Mouse (Mus musculus): ENCODE measurements around the gene Dnase1l1. TPM values are rescaled to one million over a fixed set of nuclear protein-coding genes. Genes with fewer than 3 reads are reported as not detected.
A peak's percentile ranks its signal among the peaks of the same experiment; 100 is the strongest.

The Dnase1l1 gene
- polyA plus RNA-seq, 1 experiment from 2014 or later: 5.1 TPM

- WGBS: 24% methylated on average over 31 of the region's 31 CpGs
- H3K4me3 ChIP-seq (replicated peaks): peak overlapping the region; percentile 56
- peak; percentile 65; the same call in 1 of the 2 replicates for ATAC-seq (ENCODE audit: low FRiP score)
These were observed 27.1 kb downstream of the Dnase1l1 start for GRCm38 (mm10) chrX:74254888-74255565.

GRCm38 (mm10) chrX:74254153-74254887 lies 27.8 kb downstream of the Dnase1l1 start, which contains the start of gene Emd:
TSS of gene Emd (plus strand) at chrX:74254687.
- H3K4me3 ChIP-seq (replicated peaks): peak within 1 kb of the TSS; percentile 56
- peak; percentile 96 for ATAC-seq (ENCODE audit: low FRiP score)
- peak within 1 kb of the TSS; percentile 64 for H3K4me2 ChIP-seq
- H3K27me3 ChIP-seq (replicated peaks): no peaks in the 10 kb centered on the region
- H3K9me3 ChIP-seq (replicated peaks): no peaks in the 10 kb centered on the region
- peak within 1 kb of the TSS; percentile 88 for H3K27ac ChIP-seq (replicated peaks)
- H3K4me1 ChIP-seq: peaks cover 6% of the 10 kb centered on the region
- 0 out of 2 replicates have a peak, but pooled peaks cover 2% of the 10 kb centered on the region for H3K36me3 ChIP-seq
- WGBS: 29% methylated on average over 39 of the region's 39 CpGs
- peak within 1 kb of the TSS; percentile 70 for H3K9ac ChIP-seq (replicated peaks)

More at GRCm38 (mm10) chrX:74254888-74255565, 27.1 kb downstream of the Dnase1l1 start:
- H3K4me1 ChIP-seq: peaks cover 6% of the 10 kb centered on the region
- peak overlapping the region; percentile 70 for H3K9ac ChIP-seq (replicated peaks)
- no peaks in the 10 kb centered on the region for H3K9me3 ChIP-seq (replicated peaks)
- 0 out of 2 replicates have a peak, but pooled peaks cover 2% of the 10 kb centered on the region for H3K36me3 ChIP-seq
- H3K4me2 ChIP-seq: peak overlapping the region; percentile 64
- H3K27me3 ChIP-seq (replicated peaks): no peaks in the 10 kb centered on the region
- peak overlapping the region; percentile 88 for H3K27ac ChIP-seq (replicated peaks)

GRCm38 (mm10) chrX:74249615-74250014 lies 32.5 kb downstream of the Dnase1l1 start, which contains the start of gene Flna:
TSS of gene Flna (minus strand) at chrX:74249820.
- Histone ChIP-seq H3K27me3 (replicated peaks) (no peaks in the 10 kb centered on the region), H3K4me1 (peaks cover 5% of the 10 kb centered on the region; the same call in 1 of the 2 replicates), H3K9me3 (replicated peaks) (no peaks in the 10 kb centered on the region), H3K36me3 (no peaks in the 10 kb centered on the region), H3K4me2 (peak within 1 kb of the TSS; percentile 64), H3K9ac (replicated peaks) (peak within 1 kb of the TSS; percentile 49), H3K27ac (replicated peaks) (peak within 1 kb of the TSS; percentile 60), H3K4me3 (replicated peaks) (peak within 1 kb of the TSS; percentile 44)
- no peak for ATAC-seq (ENCODE audit: low FRiP score)
- WGBS: 24% methylated on average over 38 of the region's 38 CpGs

GRCm38 (mm10) chrX:74248651-74249050 lies 33.5 kb downstream of the Dnase1l1 start:
- no peaks in the 10 kb centered on the region for H3K36me3 ChIP-seq
- 0 out of 2 replicates have a peak overlapping the region, but pooled peaks have one; percentile 44 for H3K4me3 ChIP-seq (replicated peaks)
- H3K9ac ChIP-seq (replicated peaks): no peak overlapping the region
- H3K9me3 ChIP-seq (replicated peaks): no peaks in the 10 kb centered on the region
- no peak for ATAC-seq (ENCODE audit: low FRiP score)
- 27% methylated on average over 3 of the region's 3 CpGs for WGBS
- H3K27ac ChIP-seq (replicated peaks): no peak overlapping the region; the same call in 1 of the 2 replicates
- H3K4me2 ChIP-seq: peak overlapping the region; percentile 64
- H3K27me3 ChIP-seq (replicated peaks): no peaks in the 10 kb centered on the region
- peaks cover 11% of the 10 kb centered on the region for H3K4me1 ChIP-seq

- Histone ChIP-seq H3K27ac (replicated peaks) (peak overlapping the region; percentile 73; the same call in 1 of the 2 replicates), H3K4me1 (peaks cover 15% of the 10 kb centered on the region), H3K9me3 (replicated peaks) (no peaks in the 10 kb centered on the region), H3K4me3 (replicated peaks) (peak overlapping the region; percentile 54), H3K36me3 (peaks cover 10% of the 10 kb centered on the region), H3K27me3 (replicated peaks) (no peaks in the 10 kb centered on the region), H3K9ac (replicated peaks) (peak overlapping the region; percentile 41), H3K4me2 (peak overlapping the region; percentile 60)
- 35% methylated on average over 14 of the region's 15 CpGs for WGBS
- ATAC-seq (ENCODE audit: low FRiP score): peak; percentile 17; the same call in 1 of the 2 replicates
These were observed 35.4 kb downstream of the Dnase1l1 start for GRCm38 (mm10) chrX:74246693-74247092.

GRCm38 (mm10) chrX:74246213-74246681 lies 35.9 kb downstream of the Dnase1l1 start:
- peak; percentile 91 for ATAC-seq (ENCODE audit: low FRiP score)
- peaks cover 15% of the 10 kb centered on the region for H3K4me1 ChIP-seq
- no peaks in the 10 kb centered on the region for H3K9me3 ChIP-seq (replicated peaks)
- peak overlapping the region; percentile 89 for H3K27ac ChIP-seq (replicated peaks)
- WGBS: 20% methylated on average over 38 of the region's 38 CpGs
- peak overlapping the region; percentile 54 for H3K4me3 ChIP-seq (replicated peaks)
- H3K36me3 ChIP-seq: peaks cover 14% of the 10 kb centered on the region
- H3K4me2 ChIP-seq: peak overlapping the region; percentile 60
- peak overlapping the region; percentile 65 for H3K9ac ChIP-seq (replicated peaks)
- no peaks in the 10 kb centered on the region for H3K27me3 ChIP-seq (replicated peaks)

- peak; percentile 60 for ATAC-seq (ENCODE audit: low FRiP score)
- no peaks in the 10 kb centered on the region for H3K27me3 ChIP-seq (replicated peaks)
- whole genome bisulfite sequencing: 23% methylated on average over 17 of the region's 21 CpGs
- H3K4me2 ChIP-seq: peak overlapping the region; percentile 60
- H3K27ac ChIP-seq (replicated peaks): peak overlapping the region; percentile 89
- peaks cover 19% of the 10 kb centered on the region for H3K36me3 ChIP-seq
- H3K4me1 ChIP-seq: peaks cover 15% of the 10 kb centered on the region
- H3K9ac ChIP-seq (replicated peaks): peak overlapping the region; percentile 65
- peak overlapping the region; percentile 54 for H3K4me3 ChIP-seq (replicated peaks)
- H3K9me3 ChIP-seq (replicated peaks): no peaks in the 10 kb centered on the region
These were observed 36.5 kb downstream of the Dnase1l1 start for GRCm38 (mm10) chrX:74245687-74246086.

- no peaks in the 10 kb centered on the region for H3K9me3 ChIP-seq (replicated peaks)
- peaks cover 25% of the 10 kb centered on the region for H3K36me3 ChIP-seq
- peak overlapping the region; percentile 89 for H3K27ac ChIP-seq (replicated peaks)
- ATAC-seq (ENCODE audit: low FRiP score): no peak
- H3K4me3 ChIP-seq (replicated peaks): peak overlapping the region; percentile 54
- peak overlapping the region; percentile 65 for H3K9ac ChIP-seq (replicated peaks)
- H3K4me1 ChIP-seq: peaks cover 15% of the 10 kb centered on the region
- H3K4me2 ChIP-seq: peak overlapping the region; percentile 60
- no peaks in the 10 kb centered on the region for H3K27me3 ChIP-seq (replicated peaks)
- 32% methylated on average over 1 of the region's 1 CpGs for WGBS
These were observed 37.0 kb downstream of the Dnase1l1 start for GRCm38 (mm10) chrX:74245107-74245506.

- peaks cover 15% of the 10 kb centered on the region for H3K4me1 ChIP-seq
- peak overlapping the region; percentile 65 for H3K9ac ChIP-seq (replicated peaks)
- peak; percentile 18 for ATAC-seq (ENCODE audit: low FRiP score)
- peak overlapping the region; percentile 54 for H3K4me3 ChIP-seq (replicated peaks)
- 36% methylated on average over 3 of the region's 3 CpGs for WGBS
- H3K4me2 ChIP-seq: peak overlapping the region; percentile 60
- peak overlapping the region; percentile 89 for H3K27ac ChIP-seq (replicated peaks)
- H3K36me3 ChIP-seq: peaks cover 30% of the 10 kb centered on the region
- H3K27me3 ChIP-seq (replicated peaks): no peaks in the 10 kb centered on the region
- no peaks in the 10 kb centered on the region for H3K9me3 ChIP-seq (replicated peaks)
These were observed 37.5 kb downstream of the Dnase1l1 start for GRCm38 (mm10) chrX:74244614-74245083.

GRCm38 (mm10) chrX:74243807-74244206 lies 38.3 kb downstream of the Dnase1l1 start:
- Histone ChIP-seq H3K9ac (replicated peaks) (no peak overlapping the region; the same call in 1 of the 2 replicates), H3K36me3 (peaks cover 38% of the 10 kb centered on the region), H3K27me3 (replicated peaks) (no peaks in the 10 kb centered on the region), H3K4me3 (replicated peaks) (peak overlapping the region; percentile 54), H3K27ac (replicated peaks) (no peak overlapping the region), H3K9me3 (replicated peaks) (no peaks in the 10 kb centered on the region), H3K4me1 (peaks cover 11% of the 10 kb centered on the region), H3K4me2 (peak overlapping the region; percentile 60)
- 71% methylated on average over 3 of the region's 3 CpGs for WGBS
- ATAC-seq (ENCODE audit: low FRiP score): no peak

- H3K36me3 ChIP-seq: peaks cover 38% of the 10 kb centered on the region
- 86% methylated on average over 2 of the region's 2 CpGs for WGBS
- ATAC-seq (ENCODE audit: low FRiP score): no peak
These were observed 38.7 kb downstream of the Dnase1l1 start for GRCm38 (mm10) chrX:74243396-74243795.

More at GRCm38 (mm10) chrX:74243396-74243795, 38.7 kb downstream of the Dnase1l1 start:
- peak overlapping the region; percentile 54 for H3K4me3 ChIP-seq (replicated peaks)
- H3K27me3 ChIP-seq (replicated peaks): no peaks in the 10 kb centered on the region
- H3K27ac ChIP-seq (replicated peaks): no peak overlapping the region
- no peak overlapping the region; the same call in 1 of the 2 replicates for H3K9ac ChIP-seq (replicated peaks)
- peaks cover 11% of the 10 kb centered on the region for H3K4me1 ChIP-seq
- H3K4me2 ChIP-seq: peak overlapping the region; percentile 60
- no peaks in the 10 kb centered on the region for H3K9me3 ChIP-seq (replicated peaks)

Measured in neural tube, embryonic 15.5 days (tissue).